Mouse (Mus musculus): Measurements from ENCODE around the gene Pik3cg.

Pik3cg gene

DNA sequence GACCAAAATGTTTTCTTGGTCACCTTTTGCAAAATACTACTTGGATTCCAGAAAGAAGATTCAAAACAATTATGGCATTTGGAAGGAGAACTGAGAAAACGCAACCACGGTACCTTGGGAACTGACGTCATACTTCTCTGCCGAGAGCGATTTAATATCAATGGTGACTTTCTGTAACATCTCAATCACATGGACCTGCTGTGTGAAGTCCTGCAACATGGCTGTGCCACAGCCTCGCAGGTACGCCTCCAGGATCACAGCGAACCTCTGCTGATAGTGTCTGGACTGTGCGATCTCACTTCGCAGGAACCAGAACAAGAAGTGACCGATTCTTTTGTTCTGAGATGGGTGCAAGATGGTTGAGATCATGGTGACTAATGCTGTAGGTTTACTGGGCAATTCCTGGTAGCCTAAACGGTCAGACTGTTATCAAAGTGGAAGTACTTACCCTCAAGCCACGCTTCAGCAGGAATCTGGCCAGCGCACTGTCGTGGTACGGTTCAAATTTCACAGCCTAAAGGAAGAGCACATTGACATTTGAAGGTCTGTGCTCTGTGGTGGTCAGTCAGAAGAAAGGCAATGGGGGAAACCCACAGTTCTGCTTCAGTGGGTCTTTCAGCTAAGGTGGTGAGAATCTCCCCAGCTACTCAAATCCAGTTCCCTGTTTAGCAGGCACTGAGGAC lies 7.9 kb downstream of the Pik3cg start:
- DNase-seq: peak in 1 of 2 experiments; percentile 41

DNA sequence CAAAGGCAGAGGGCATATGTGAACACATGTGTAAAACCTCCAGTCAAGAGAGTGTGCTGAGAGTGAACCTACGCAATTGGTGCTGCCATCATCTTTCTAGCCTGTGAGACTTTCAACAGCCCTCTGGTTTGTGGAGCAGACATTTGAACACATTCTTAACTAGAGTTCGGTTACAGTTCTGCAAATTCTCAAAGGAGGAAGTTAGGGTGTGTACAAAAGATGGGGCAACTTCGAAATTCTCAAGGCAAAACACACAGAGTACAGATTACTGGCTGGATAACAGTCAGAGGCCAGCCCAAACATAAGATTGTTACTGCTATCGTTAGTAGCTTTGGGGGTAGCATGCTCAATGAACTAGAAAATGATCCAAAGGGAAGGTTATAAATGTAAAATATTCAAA lies 9.0 kb downstream of the Pik3cg start:
- no peak for DNase-seq

DNA sequence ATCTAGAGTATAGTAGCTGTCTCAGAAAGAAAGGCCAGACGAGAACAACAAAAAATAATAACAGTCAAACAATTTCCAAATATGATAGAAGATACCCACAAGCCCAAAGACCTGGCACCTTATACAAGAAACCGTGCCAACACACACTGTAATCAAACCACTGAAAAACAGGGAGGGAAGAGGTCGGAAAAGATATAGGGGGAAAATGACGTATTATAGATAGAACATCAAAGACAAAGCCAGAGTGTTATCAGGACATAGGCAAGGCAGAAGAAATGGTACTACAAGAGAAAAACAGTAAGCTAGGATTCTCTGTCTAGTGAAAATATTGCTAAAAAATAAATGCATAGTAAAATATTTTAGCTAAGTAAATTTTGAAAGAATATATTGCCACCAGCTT lies 10.4 kb downstream of the Pik3cg start:
- DNase-seq: no peak

DNA sequence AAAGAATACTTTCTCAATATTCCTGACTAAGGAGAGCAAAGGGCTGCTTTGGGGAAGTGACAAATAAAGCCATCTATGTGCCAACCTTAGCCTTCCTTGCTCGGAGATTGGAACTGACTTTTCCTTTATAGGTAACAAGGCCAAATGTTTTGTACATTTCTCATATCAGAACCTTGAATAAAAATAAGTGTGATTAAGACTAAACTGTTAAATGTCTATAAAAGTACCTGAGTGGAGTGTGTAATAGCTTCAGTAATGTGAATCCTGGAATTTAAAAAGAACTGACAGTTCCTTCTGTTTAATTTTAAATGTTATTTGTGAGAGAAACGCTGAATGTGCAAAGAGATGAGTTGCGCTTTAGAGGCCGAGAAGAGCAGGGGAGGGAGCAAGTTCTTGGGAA lies 13.5 kb downstream of the Pik3cg start:
- no peak for DNase-seq

DNA sequence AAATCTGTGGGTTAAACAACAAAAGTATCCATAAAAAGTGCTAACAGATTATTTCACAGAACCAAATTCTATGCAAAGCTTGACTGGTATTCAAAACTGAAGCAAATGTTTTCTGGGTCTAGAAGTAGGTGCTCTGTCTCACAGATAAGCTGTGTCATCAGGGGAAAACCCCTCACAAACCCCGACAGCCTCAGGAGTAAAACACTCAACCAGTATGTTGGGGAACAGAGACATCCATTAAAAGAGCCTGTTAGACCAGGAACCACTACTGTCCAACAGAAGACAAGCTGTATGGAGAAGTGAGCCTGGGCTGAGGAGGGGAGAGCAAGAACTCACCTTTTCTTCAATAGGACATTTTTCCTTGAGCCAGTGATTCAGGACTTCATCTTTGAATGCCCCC lies 14.1 kb downstream of the Pik3cg start:
- no peak for DNase-seq

- no peak for DNase-seq
Measured at GRCm38 (mm10) chr12:32190927-32191326, 17.5 kb downstream of the Pik3cg start.

GRCm38 (mm10) chr12:32187668-32188236 lies 20.7 kb downstream of the Pik3cg start:
- no peak for DNase-seq

- no peak for DNase-seq
Measured at GRCm38 (mm10) chr12:32186627-32187255, 21.7 kb downstream of the Pik3cg start.

GRCm38 (mm10) chr12:32184874-32185273 lies 23.6 kb downstream of the Pik3cg start:
- no peak for DNase-seq

DNA sequence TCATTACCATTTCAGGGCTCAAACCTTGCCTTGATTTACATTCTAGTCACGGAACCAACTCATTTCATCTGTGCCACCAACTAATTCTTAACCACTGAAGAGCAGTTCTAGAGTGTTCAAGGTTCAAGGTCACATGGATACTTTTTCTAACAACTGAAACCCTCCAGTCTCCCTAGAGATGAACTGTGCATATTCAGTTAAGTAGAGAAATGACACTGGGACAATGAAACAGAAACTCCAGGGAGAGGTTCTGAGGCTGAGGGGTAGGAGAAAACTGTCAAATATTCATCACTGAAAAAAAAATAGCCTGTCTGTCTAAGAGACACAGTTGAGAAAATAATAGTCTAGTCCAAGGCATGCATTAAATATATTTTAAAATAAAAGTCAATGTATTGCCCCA lies 24.9 kb downstream of the Pik3cg start:
- no peak for DNase-seq

GRCm38 (mm10) chr12:32182632-32183419 lies 25.6 kb downstream of the Pik3cg start:
- DNase-seq: no peak

DNA sequence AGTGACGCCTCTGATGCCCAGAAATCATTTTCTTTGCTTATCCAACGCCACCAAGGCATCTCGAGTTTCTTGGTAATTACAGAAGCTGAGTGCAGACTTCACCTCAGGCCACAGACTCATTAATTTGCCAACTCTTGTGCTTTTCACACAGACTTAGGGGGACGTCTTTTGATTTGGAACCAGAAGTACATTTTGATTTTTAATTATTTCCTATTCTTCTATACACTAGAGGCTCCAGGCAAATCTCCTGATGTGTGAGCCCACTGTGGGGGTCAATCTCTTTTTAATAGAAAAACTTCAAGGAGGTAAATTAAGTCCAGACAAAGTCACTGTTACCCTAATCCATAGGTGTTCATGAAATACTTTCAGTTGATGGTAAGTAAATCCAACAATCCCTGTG lies 26.6 kb downstream of the Pik3cg start:
- no peak for DNase-seq

GRCm38 (mm10) chr12:32174437-32174836 lies 34.0 kb downstream of the Pik3cg start:
- no peak for DNase-seq

DNA sequence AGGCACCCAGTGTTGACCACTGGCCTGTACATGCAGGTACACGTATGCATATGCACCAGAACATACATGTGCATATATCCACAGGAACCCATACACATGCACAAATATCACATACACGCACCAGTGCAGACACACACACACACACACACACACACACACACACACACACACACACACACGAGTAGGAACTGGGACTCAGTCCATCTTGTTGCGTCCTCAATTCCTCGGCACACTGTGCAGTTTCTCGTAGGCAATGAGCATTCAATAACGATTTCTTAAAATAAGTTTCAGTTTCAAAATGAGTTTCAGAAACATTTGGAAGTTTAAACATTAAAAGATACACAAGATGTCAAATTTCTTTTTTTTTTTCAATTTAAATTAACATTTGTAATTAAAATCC lies 35.6 kb downstream of the Pik3cg start:
- DNase-seq: no peak

DNA sequence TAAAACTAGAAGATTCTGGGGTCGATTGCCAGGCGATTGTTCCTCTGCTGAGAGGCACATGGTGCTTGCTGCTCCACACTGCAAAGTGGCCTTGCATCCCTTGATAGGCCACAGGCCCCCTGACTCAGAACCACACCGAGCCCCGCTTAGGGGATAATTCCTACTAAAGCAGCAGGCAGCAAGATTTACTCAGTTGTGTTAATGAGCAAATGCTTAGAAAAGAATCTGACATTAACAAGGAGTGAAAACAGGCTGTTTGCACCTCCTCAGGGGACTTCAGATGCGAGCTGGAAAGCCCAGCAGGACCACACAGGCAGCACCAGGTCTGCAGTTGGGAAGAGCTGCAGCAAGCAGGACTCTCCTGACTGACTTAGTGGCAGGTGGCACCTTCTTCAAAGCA lies 39.3 kb downstream of the Pik3cg start:
- DNase-seq: no peak

DNA sequence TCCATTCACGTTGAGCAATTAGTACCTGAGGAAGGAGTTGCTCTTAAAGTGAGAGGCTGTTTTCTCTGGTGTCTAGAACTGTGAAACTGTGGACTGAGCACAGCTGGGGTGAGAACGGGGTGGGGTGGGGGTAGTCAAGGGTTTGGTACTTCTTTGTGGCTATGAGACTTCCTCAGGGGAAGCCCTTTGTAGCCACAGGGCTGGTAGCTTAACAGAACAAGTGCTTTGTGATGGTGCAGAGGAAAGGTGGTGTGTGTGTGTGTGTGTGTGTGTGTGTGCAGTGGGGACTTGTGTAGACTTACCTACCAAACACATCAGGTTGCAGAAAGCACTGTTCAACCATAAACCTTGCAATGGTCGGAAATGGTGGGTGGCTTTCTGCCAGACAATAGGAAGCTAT lies 39.7 kb downstream of the Pik3cg start:
- peak; percentile 23 to 34 for DNase-seq

DNA sequence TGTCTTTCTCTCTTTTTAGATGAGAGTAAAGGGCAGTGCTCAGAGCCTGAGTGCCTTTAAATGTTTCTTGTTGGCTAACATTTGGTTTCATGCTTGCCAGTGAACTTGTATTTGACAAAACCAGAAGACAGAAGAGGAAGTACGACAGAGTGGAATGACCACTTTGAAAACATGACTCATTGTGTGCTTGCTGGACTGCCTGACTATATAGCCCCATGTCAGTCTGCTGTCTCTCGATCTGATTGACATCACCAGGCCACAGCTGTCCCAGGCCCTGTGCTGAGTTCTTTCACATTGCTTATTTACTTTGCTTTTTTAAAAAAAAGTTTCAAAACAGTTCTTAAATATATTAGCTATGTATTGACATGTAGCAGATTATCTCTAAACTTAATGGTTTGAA lies 44.8 kb downstream of the Pik3cg start:
- DNase-seq: peak in 1 of 2 experiments; percentile 17

DNA sequence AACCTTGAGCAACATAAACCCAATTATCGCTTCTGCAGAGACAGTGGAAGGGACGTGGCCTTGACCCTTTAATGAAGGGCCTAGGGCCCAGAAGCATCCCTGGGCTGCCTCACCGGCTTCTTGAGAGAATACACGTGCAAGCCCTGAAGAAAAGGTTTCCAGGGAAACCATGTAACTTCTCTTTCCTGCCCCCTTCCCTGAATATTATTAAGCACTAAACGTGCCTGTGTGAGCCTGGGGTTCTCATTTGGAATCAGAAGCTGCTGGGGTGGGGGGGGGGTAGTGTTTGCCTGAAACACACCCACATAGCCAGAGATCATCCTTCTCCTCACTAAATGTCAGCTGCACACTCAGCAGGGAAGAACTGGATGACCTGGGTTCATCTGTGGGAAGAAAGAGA lies 49.7 kb downstream of the Pik3cg start:
- no peak for DNase-seq

DNA sequence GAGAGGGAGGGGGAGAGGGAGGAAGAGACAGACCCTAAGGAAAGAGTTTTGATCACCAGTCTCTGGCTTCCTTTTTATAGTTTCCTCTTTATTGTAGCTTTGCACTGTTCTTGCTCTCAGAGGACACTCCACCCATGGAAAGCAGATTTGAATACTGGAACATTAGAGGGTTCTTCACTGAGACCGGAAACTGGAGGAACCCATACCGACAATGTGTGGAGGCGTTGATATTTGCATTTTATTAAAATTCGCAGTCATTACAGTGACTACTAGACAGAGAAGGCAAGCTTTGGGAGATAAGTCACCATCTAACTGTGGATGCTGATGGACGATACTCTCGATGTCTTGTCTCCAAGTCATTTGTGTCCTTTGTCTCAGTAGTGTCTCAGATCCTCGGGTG lies 61.9 kb downstream of the Pik3cg start:
- DNase-seq: no peak

- DNase-seq: no peak
Measured at GRCm38 (mm10) chr12:32145651-32146050, 62.8 kb downstream of the Pik3cg start.

GRCm38 (mm10) chr12:32144513-32144912 lies 63.9 kb downstream of the Pik3cg start:
- peak; percentile 78 to 81 for DNase-seq

- DNase-seq: no peak
Measured at GRCm38 (mm10) chr12:32143782-32144181, 64.7 kb downstream of the Pik3cg start.

- no peak for DNase-seq
Measured at GRCm38 (mm10) chr12:32143151-32143550, 65.3 kb downstream of the Pik3cg start.

DNA sequence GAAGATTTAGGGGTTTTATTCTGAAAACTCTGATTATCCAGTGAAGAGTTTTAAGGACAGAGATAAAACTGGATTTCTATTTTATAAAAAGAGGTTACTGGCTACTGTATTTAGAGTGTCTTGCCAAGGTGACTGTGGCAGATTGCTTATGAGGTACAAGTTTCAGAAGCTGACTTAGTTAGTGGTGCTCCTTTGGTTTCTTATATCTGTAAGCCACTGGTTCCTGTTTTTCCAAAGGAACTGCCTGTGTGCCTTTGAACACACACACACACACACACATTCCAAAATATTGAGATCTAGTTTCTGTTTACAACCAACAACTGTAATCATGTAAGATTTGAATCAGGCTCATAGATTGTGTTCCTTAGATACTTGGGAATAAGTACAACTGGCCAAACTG lies 66.7 kb downstream of the Pik3cg start:
- no peak for DNase-seq
